Mouse (Mus musculus): ENCODE measurements around the gene Uaca. TPM values are rescaled to one million over a fixed set of nuclear protein-coding genes. Genes with fewer than 3 reads are reported as not detected.

Gene Uaca
- polyA plus RNA-seq, 1 experiment from 2014 or later: 23.5 TPM

DNA sequence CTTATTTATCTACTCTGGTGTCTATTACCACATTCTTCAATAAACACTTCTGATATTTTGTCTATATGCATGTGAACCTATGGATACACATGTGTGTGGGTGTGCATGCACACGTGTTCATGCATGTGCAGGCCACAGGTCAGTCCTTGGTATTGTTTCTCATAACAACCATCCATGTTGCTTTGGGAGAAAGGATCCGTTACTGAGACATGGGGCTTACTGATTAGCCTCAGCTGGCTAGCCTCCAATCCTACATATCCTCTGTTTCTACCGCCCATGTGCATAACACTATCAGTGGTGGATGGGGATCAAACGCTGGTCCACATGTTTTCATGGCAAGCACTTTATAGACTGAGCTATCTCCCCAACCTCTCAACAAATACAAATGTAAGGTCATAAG, 126.9 kb downstream of the Uaca start:
- H3K4me2 ChIP-seq (replicated peaks; ENCODE audit: low read depth, low read length): no peak overlapping the region
- no peaks in the 10 kb centered on the region for H3K36me3 ChIP-seq (ENCODE audit: insufficient read depth, low read length)
- ATAC-seq (no peak), DNase-seq (ENCODE audit: low spot score) (no peak)
- no peaks in the 10 kb centered on the region for H3K27me3 ChIP-seq (replicated peaks; ENCODE audit: insufficient read depth, low read length)
- H3K27ac ChIP-seq (ENCODE audit: low read length): no peak overlapping the region
- no peak overlapping the region for H3K9ac ChIP-seq (replicated peaks; ENCODE audit: low read depth)
- TF ChIP-seq CTCF (IDR thresholded peaks at IDR 0.05) (no peak), EP300 (IDR thresholded peaks at IDR 0.05) (no peak)
- H3K4me1 ChIP-seq (ENCODE audit: insufficient read depth, low read depth, low read length): 0 out of 2 replicates have a peak, but pooled peaks cover 3% of the 10 kb centered on the region
- H3K9me3 ChIP-seq (ENCODE audit: low read length): no peaks in the 10 kb centered on the region
- H3K4me3 ChIP-seq (ENCODE audit: low read depth, low read length): no peak overlapping the region
- 76% methylated on average over 4 of the region's 4 CpGs for WGBS

DNA sequence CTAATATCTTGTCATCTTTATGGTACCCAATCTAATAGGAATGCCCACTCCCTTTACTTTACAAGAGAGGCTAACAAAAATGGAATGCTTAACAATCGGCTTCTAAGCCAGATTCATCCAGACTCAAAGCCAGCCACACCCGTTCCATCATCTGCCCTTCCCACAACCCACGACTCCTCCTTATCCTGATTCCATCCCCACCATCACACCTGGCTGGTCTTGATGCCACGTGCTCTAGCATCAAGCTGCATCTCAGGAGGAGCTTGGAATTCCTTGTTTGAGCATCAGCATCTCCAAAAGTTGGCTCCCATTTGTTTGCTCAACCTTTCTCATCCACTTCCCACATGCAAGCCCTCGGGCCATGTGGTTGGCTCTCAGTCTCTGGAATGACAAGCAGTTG, 127.5 kb downstream of the Uaca start:
- H3K27ac ChIP-seq (ENCODE audit: low read length): no peak overlapping the region
- no peak overlapping the region for H3K4me2 ChIP-seq (replicated peaks; ENCODE audit: low read depth, low read length)
- no peaks in the 10 kb centered on the region for H3K27me3 ChIP-seq (replicated peaks; ENCODE audit: insufficient read depth, low read length)
- H3K36me3 ChIP-seq (ENCODE audit: insufficient read depth, low read length): no peaks in the 10 kb centered on the region
- no peak for DNase-seq (ENCODE audit: low spot score)
- H3K4me1 ChIP-seq (ENCODE audit: insufficient read depth, low read depth, low read length): 0 out of 2 replicates have a peak, but pooled peaks cover 3% of the 10 kb centered on the region
- WGBS: 70% methylated on average over 5 of the region's 5 CpGs
- no peak overlapping the region for H3K4me3 ChIP-seq (ENCODE audit: low read depth, low read length)
- no peak for ATAC-seq
- H3K9ac ChIP-seq (replicated peaks; ENCODE audit: low read depth): no peak overlapping the region
- H3K9me3 ChIP-seq (ENCODE audit: low read length): no peaks in the 10 kb centered on the region
- no peak for TF ChIP-seq CTCF (IDR thresholded peaks at IDR 0.05)
- no peak for TF ChIP-seq EP300 (IDR thresholded peaks at IDR 0.05)

DNA sequence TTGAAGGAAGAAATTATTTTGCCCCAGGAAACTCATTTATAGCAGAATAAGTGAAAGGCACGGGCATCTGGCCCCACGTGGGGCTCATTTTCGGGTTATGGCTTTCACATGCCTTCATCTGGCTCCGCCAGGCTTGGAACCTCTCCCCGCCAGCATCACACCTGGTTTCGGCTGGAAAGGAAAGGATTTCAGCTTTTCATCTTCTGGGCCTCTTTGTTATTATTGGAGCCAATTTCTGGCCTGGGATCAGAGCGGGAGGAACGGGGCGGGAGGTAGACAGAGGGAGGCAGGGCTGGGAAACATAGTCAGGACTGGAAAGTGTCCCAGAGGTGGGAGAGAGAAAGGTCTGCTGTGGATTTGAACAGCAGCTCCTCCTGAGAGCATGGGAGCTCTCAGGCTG, 132.0 kb downstream of the Uaca start:
- Histone ChIP-seq H3K4me2 (replicated peaks; ENCODE audit: low read depth, low read length) (no peak overlapping the region), H3K27me3 (replicated peaks; ENCODE audit: insufficient read depth, low read length) (no peaks in the 10 kb centered on the region), H3K4me3 (ENCODE audit: low read depth, low read length) (no peak overlapping the region), H3K27ac (ENCODE audit: low read length) (no peak overlapping the region), H3K36me3 (ENCODE audit: insufficient read depth, low read length) (no peaks in the 10 kb centered on the region), H3K4me1 (ENCODE audit: insufficient read depth, low read depth, low read length) (no peaks in the 10 kb centered on the region), H3K9ac (replicated peaks; ENCODE audit: low read depth) (no peak overlapping the region), H3K9me3 (ENCODE audit: low read length) (no peaks in the 10 kb centered on the region)
- ATAC-seq: no peak
- no peak for DNase-seq (ENCODE audit: low spot score)
- TF ChIP-seq EP300 (IDR thresholded peaks at IDR 0.05): no peak
- TF ChIP-seq CTCF (IDR thresholded peaks at IDR 0.05): no peak
- WGBS: 72% methylated on average over 9 of the region's 9 CpGs

DNA sequence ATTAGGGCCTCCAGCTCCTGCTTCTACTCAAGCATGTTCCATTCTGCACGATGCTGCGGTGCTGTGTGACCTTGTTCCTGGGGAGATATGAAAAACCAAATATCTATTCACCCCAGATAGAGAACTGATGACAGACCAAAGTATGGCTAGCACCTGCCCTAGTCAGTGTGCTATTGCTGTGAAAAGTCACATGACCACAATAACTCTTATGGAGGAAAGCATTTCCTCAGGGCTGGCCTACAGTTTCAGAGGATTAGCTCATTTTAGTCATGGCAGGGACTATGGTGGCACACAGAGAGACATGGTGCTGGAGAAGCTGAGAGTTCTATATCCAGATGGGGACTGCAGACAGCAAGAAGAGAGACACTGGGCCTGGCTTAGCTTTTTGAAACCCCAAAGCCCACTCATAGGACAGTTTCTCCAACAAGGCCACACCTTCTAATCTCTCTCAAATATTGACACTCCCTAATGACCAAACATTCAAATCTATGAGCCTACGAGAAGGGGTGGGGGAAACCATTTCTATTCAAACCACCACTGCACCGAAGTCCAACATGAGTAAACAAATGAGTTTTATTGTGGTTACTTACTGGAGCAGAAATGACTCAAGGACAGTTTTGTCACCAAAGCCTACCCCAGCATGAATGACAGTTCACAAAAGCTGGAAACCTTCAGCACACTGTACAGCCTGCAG, 135.1 kb downstream of the Uaca start:
- no peaks in the 10 kb centered on the region for H3K36me3 ChIP-seq (ENCODE audit: insufficient read depth, low read length)
- TF ChIP-seq EP300 (IDR thresholded peaks at IDR 0.05) (no peak), CTCF (IDR thresholded peaks at IDR 0.05) (no peak)
- 74% methylated on average over 4 of the region's 4 CpGs for WGBS

More for the DNA sequence above, 135.1 kb downstream of the Uaca start:
- Histone ChIP-seq H3K27ac (ENCODE audit: low read length) (no peak overlapping the region), H3K9ac (replicated peaks; ENCODE audit: low read depth) (no peak overlapping the region), H3K9me3 (ENCODE audit: low read length) (no peaks in the 10 kb centered on the region), H3K4me1 (ENCODE audit: insufficient read depth, low read depth, low read length) (no peaks in the 10 kb centered on the region), H3K4me2 (replicated peaks; ENCODE audit: low read depth, low read length) (no peak overlapping the region), H3K27me3 (replicated peaks; ENCODE audit: insufficient read depth, low read length) (no peaks in the 10 kb centered on the region), H3K4me3 (ENCODE audit: low read depth, low read length) (no peak overlapping the region)
- no peak for ATAC-seq
- no peak for DNase-seq (ENCODE audit: low spot score)

Other genes with a start within 250 kb of the Uaca start
- 8.3 and 9.0 TPM in 2 replicates for gene Lrrc49, start 106.4 kb upstream of the Uaca start, polyA plus RNA-seq (2015; fragmentation: Nextera tagmentation; extraction: Ambion mirVana)
- gene Larp6, start 81.6 kb upstream of the Uaca start, polyA plus RNA-seq (2015; fragmentation: Nextera tagmentation; extraction: Ambion mirVana): 0.73 and 1.1 TPM in 2 replicates

Measured in lung, postnatal 0 days (tissue).